Mouse (Mus musculus): Measurements from ENCODE around the gene Rasal2. TPM values are rescaled to one million over a fixed set of nuclear protein-coding genes. Genes with fewer than 3 reads are reported as not detected.

The Rasal2 gene
- polyA plus RNA-seq, 1 experiment from 2014 or later = 37.1 TPM

GRCm38 (mm10) chr1:157443723-157444561, 31.5 kb upstream of the Rasal2 start:
- Histone ChIP-seq H3K27me3 (replicated peaks; ENCODE audit: control insufficient read depth, insufficient read depth, low read length) (no peaks in the 10 kb centered on the region), H3K36me3 (ENCODE audit: control insufficient read depth, insufficient read depth, low read length) (no peaks in the 10 kb centered on the region), H3K27ac (ENCODE audit: low read depth, low read length) (no peak overlapping the region; the same call in 1 of the 2 replicates), H3K9ac (ENCODE audit: low read depth, low read length) (peak overlapping the region; percentile 28; the same call in 1 of the 2 replicates), H3K4me1 (ENCODE audit: control insufficient read depth, insufficient read depth, low read depth, low read length) (peaks cover 17% of the 10 kb centered on the region), H3K9me3 (ENCODE audit: control insufficient read depth, low read length) (no peaks in the 10 kb centered on the region), H3K4me3 (ENCODE audit: low read length) (no peak overlapping the region), H3K4me2 (ENCODE audit: low read length) (peak overlapping the region; percentile 41)
- 28% methylated on average over 19 of the region's 19 CpGs for WGBS
- no peak for ATAC-seq

DNA sequence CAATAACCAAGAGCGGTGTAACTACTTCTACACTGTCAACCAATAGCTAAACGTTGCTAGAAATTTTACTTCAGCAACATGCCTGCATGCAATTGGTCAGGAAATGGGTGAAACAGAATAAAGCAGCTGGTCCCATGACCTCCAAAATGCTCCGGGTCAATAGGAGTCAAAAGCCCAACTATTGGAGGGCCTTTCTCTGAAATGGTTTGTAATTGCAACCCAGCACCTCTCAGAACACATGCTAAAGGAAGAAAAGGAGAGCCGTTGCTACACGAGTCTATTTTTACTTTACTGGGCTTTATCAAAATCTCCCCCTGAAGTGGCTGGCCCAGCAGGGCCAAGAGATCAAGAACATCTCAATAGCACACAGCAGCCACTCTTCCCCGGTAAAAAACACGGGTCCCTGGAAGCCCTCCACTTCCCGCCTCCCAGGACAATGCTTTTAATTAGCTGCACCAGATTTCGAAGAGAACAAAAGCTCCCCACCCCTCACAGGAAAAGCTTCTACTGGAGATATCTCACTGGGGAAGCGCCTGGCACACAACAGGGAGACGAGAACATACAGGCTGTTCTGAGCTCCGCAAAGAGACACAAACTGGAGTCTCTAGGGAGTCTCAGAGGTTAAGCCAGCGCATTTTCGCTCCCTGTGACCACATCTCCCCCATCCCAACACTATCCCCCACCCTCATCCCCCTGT, 30.8 kb upstream of the Rasal2 start:
- peak overlapping the region; percentile 3; the same call in 1 of the 2 replicates for H3K27ac ChIP-seq (ENCODE audit: low read depth, low read length)
- WGBS = 15% methylated on average over 14 of the region's 14 CpGs
- ATAC-seq = no peak; the same call in 1 of the 2 replicates
- no peak overlapping the region for H3K4me3 ChIP-seq (ENCODE audit: low read length)
- H3K4me1 ChIP-seq (ENCODE audit: control insufficient read depth, insufficient read depth, low read depth, low read length) = peaks cover 17% of the 10 kb centered on the region
- no peaks in the 10 kb centered on the region for H3K27me3 ChIP-seq (replicated peaks; ENCODE audit: control insufficient read depth, insufficient read depth, low read length)
- peak overlapping the region; percentile 28; the same call in 1 of the 2 replicates for H3K9ac ChIP-seq (ENCODE audit: low read depth, low read length)
- no peaks in the 10 kb centered on the region for H3K36me3 ChIP-seq (ENCODE audit: control insufficient read depth, insufficient read depth, low read length)
- H3K4me2 ChIP-seq (ENCODE audit: low read length) = peak overlapping the region; percentile 41
- H3K9me3 ChIP-seq (ENCODE audit: control insufficient read depth, low read length) = no peaks in the 10 kb centered on the region

GRCm38 (mm10) chr1:157439973-157440641, 27.7 kb upstream of the Rasal2 start:
- Histone ChIP-seq H3K9ac (ENCODE audit: low read depth, low read length) (peak overlapping the region; percentile 37; the same call in 1 of the 2 replicates), H3K9me3 (ENCODE audit: control insufficient read depth, low read length) (no peaks in the 10 kb centered on the region), H3K27me3 (replicated peaks; ENCODE audit: control insufficient read depth, insufficient read depth, low read length) (no peaks in the 10 kb centered on the region), H3K36me3 (ENCODE audit: control insufficient read depth, insufficient read depth, low read length) (no peaks in the 10 kb centered on the region), H3K4me3 (ENCODE audit: low read length) (peak overlapping the region; percentile 23; the same call in 1 of the 2 replicates), H3K4me1 (ENCODE audit: control insufficient read depth, insufficient read depth, low read depth, low read length) (peaks cover 17% of the 10 kb centered on the region), H3K27ac (ENCODE audit: low read depth, low read length) (no peak overlapping the region; the same call in 1 of the 2 replicates), H3K4me2 (ENCODE audit: low read length) (peak overlapping the region; percentile 53)
- 4% methylated on average over 14 of the region's 14 CpGs for WGBS
- peak; percentile 79 for ATAC-seq

GRCm38 (mm10) chr1:157439101-157439500, 26.7 kb upstream of the Rasal2 start:
- ATAC-seq = no peak
- Histone ChIP-seq H3K9me3 (ENCODE audit: control insufficient read depth, low read length) (no peaks in the 10 kb centered on the region), H3K27me3 (replicated peaks; ENCODE audit: control insufficient read depth, insufficient read depth, low read length) (no peaks in the 10 kb centered on the region), H3K9ac (ENCODE audit: low read depth, low read length) (no peak overlapping the region), H3K27ac (ENCODE audit: low read depth, low read length) (no peak overlapping the region), H3K4me1 (ENCODE audit: control insufficient read depth, insufficient read depth, low read depth, low read length) (peaks cover 17% of the 10 kb centered on the region), H3K4me3 (ENCODE audit: low read length) (no peak overlapping the region), H3K4me2 (ENCODE audit: low read length) (no peak overlapping the region), H3K36me3 (ENCODE audit: control insufficient read depth, insufficient read depth, low read length) (no peaks in the 10 kb centered on the region)
- WGBS = 69% methylated on average over 4 of the region's 4 CpGs

- Histone ChIP-seq H3K9ac (ENCODE audit: low read depth, low read length) (no peak overlapping the region), H3K9me3 (ENCODE audit: control insufficient read depth, low read length) (no peaks in the 10 kb centered on the region), H3K27me3 (replicated peaks; ENCODE audit: control insufficient read depth, insufficient read depth, low read length) (no peaks in the 10 kb centered on the region), H3K36me3 (ENCODE audit: control insufficient read depth, insufficient read depth, low read length) (no peaks in the 10 kb centered on the region), H3K4me1 (ENCODE audit: control insufficient read depth, insufficient read depth, low read depth, low read length) (peaks cover 14% of the 10 kb centered on the region), H3K27ac (ENCODE audit: low read depth, low read length) (no peak overlapping the region), H3K4me3 (ENCODE audit: low read length) (no peak overlapping the region), H3K4me2 (ENCODE audit: low read length) (no peak overlapping the region)
- no peak for ATAC-seq
- WGBS = 90% methylated on average over 2 of the region's 2 CpGs
Observed at GRCm38 (mm10) chr1:157438290-157438689, 25.9 kb upstream of the Rasal2 start.

DNA sequence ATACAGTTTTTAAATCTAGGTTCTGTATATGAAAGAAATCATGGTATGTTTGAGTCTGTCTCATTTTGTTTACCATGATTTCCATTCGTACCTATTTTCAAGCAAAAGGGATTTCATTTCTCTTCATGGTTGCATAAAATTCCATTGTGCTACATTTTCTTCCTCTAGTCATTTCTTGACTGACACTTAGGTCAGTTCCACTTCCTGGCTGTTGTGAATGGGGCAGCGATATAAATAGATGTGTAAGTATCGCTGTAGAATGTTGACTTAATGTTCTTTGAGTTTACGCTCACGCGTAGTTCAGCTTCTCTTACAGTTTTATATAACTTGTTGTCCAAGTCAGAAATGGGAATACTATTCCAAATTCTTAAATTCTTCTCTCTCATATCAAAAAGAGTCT, 23.5 kb upstream of the Rasal2 start:
- H3K9ac ChIP-seq (ENCODE audit: low read depth, low read length) = no peak overlapping the region
- no peak overlapping the region for H3K4me3 ChIP-seq (ENCODE audit: low read length)
- H3K27ac ChIP-seq (ENCODE audit: low read depth, low read length) = no peak overlapping the region
- ATAC-seq = no peak
- H3K4me1 ChIP-seq (ENCODE audit: control insufficient read depth, insufficient read depth, low read depth, low read length) = peaks cover 8% of the 10 kb centered on the region
- H3K4me2 ChIP-seq (ENCODE audit: low read length) = no peak overlapping the region
- H3K9me3 ChIP-seq (ENCODE audit: control insufficient read depth, low read length) = no peaks in the 10 kb centered on the region
- no peaks in the 10 kb centered on the region for H3K27me3 ChIP-seq (replicated peaks; ENCODE audit: control insufficient read depth, insufficient read depth, low read length)
- 90% methylated on average over 6 of the region's 6 CpGs for WGBS
- no peaks in the 10 kb centered on the region for H3K36me3 ChIP-seq (ENCODE audit: control insufficient read depth, insufficient read depth, low read length)

GRCm38 (mm10) chr1:157434404-157434803, 22.0 kb upstream of the Rasal2 start:
- Histone ChIP-seq H3K27me3 (replicated peaks; ENCODE audit: control insufficient read depth, insufficient read depth, low read length) (no peaks in the 10 kb centered on the region), H3K36me3 (ENCODE audit: control insufficient read depth, insufficient read depth, low read length) (no peaks in the 10 kb centered on the region), H3K4me1 (ENCODE audit: control insufficient read depth, insufficient read depth, low read depth, low read length) (no peaks in the 10 kb centered on the region; the same call in 1 of the 2 replicates), H3K9me3 (ENCODE audit: control insufficient read depth, low read length) (no peaks in the 10 kb centered on the region), H3K27ac (ENCODE audit: low read depth, low read length) (no peak overlapping the region), H3K9ac (ENCODE audit: low read depth, low read length) (no peak overlapping the region), H3K4me2 (ENCODE audit: low read length) (no peak overlapping the region), H3K4me3 (ENCODE audit: low read length) (no peak overlapping the region)
- ATAC-seq = no peak
- WGBS = 95% methylated on average over 4 of the region's 4 CpGs

DNA sequence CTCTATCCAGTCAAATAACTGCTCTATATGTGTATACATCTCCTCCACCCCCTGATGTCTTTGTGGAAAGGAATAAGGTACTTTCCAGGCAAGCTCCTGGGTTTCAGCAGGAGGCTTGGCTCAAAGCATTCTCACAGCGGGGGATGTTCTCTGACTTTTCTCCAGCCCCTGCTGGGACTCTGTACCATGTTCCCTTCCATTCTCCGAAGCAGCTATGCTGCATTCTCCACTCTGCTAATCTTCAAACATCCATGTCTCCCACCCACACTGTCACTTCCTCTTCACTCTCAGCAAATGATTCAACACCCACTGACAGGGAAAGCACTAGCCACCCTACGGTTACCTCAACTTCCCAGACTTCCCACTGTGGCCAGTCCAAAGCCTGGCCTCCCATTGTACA, 20.9 kb upstream of the Rasal2 start:
- Histone ChIP-seq H3K27ac (ENCODE audit: low read depth, low read length) (no peak overlapping the region), H3K36me3 (ENCODE audit: control insufficient read depth, insufficient read depth, low read length) (no peaks in the 10 kb centered on the region), H3K9ac (ENCODE audit: low read depth, low read length) (no peak overlapping the region), H3K4me1 (ENCODE audit: control insufficient read depth, insufficient read depth, low read depth, low read length) (no peaks in the 10 kb centered on the region), H3K4me3 (ENCODE audit: low read length) (no peak overlapping the region), H3K9me3 (ENCODE audit: control insufficient read depth, low read length) (no peaks in the 10 kb centered on the region), H3K4me2 (ENCODE audit: low read length) (no peak overlapping the region), H3K27me3 (replicated peaks; ENCODE audit: control insufficient read depth, insufficient read depth, low read length) (no peaks in the 10 kb centered on the region)
- no peak for ATAC-seq
- WGBS = 42% methylated on average over 3 of the region's 3 CpGs

DNA sequence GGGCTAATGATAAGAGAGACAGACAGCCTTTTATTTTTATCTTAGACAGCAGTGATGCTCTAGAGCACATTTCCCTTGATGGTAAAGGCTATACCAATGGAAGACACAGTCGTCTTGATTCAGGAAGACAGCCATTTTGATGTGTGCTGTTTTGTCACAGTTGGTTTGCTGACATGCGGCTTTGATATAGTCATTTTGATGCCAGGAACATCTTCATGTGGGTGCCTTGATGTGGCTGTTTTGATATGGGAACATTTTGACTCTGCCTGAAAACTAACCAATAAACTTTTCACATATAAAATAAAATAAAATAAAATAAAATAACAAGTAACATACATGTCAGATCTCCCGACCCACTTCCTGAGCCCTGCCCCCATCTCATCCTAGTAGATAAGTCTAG, 16.0 kb upstream of the Rasal2 start:
- Histone ChIP-seq H3K4me2 (ENCODE audit: low read length) (no peak overlapping the region), H3K4me3 (ENCODE audit: low read length) (no peak overlapping the region), H3K4me1 (ENCODE audit: control insufficient read depth, insufficient read depth, low read depth, low read length) (peaks cover 7% of the 10 kb centered on the region), H3K9me3 (ENCODE audit: control insufficient read depth, low read length) (no peaks in the 10 kb centered on the region), H3K36me3 (ENCODE audit: control insufficient read depth, insufficient read depth, low read length) (no peaks in the 10 kb centered on the region), H3K27ac (ENCODE audit: low read depth, low read length) (no peak overlapping the region), H3K9ac (ENCODE audit: low read depth, low read length) (no peak overlapping the region), H3K27me3 (replicated peaks; ENCODE audit: control insufficient read depth, insufficient read depth, low read length) (no peaks in the 10 kb centered on the region)
- ATAC-seq = no peak
- WGBS = 92% methylated on average over 3 of the region's 3 CpGs
